Mouse (Mus musculus) forelimb bud, embryonic 11.5 days (tissue): ENCODE data around the gene Ube2d2b.

Source experiments
- DNase-seq: peaks from one replicate; pipeline ENCODE4 v3.0.0-alpha.2; 2012; ENCODE audit warnings: low read depth, low spot score

Gene Ube2d2b

DNA sequence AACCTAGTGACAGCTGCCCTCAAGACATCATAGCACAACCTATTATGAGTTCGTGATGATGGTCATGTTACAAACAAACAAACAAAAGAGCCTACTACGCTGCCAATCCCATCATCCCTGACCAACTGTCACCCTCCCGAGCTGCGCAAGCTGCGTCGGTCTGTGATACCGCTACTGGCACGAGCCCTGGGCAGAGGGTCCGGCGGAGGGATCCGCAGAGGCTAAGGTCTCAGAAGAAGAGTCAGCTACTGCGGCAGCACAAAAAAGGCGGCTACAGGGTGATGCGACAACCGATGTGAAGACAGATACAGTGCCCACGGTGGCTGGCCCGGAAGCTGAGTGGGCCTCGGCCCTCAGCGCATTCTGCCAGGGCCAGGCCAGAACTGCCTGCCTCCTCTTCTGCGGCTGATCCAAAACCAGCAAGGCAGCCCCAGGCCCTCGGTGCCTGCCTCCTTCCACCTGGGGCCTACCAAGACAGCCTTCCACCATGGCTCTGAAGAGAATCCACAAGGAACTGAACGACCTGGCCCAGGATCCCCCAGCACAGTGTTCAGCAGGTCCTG is at the start of gene Ube2d2b:
Ube2d2b (plus strand) TSS at position 102 of the 563 bp plus-strand sequence.
- no peak for DNase-seq

DNA sequence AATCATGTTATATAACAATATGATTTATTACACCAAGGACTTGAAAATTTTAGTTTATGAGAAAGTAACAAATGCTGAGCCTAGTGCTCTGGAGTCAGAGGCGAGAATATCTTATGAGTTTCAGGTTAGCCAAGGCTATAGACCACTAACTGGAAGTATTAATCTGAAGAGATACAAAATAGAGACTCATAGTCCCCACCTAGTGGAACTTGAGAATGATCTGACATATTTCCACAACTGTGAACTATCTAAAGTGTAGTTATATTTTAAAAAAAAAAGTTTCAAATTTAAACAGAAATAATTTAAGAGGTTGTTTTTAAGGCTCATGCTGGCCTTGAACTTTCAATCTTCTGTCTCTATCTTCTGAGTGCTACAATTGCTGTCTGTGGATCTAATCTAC is 47.5 kb upstream of the Ube2d2b start:
- DNase-seq, result no peak

DNA sequence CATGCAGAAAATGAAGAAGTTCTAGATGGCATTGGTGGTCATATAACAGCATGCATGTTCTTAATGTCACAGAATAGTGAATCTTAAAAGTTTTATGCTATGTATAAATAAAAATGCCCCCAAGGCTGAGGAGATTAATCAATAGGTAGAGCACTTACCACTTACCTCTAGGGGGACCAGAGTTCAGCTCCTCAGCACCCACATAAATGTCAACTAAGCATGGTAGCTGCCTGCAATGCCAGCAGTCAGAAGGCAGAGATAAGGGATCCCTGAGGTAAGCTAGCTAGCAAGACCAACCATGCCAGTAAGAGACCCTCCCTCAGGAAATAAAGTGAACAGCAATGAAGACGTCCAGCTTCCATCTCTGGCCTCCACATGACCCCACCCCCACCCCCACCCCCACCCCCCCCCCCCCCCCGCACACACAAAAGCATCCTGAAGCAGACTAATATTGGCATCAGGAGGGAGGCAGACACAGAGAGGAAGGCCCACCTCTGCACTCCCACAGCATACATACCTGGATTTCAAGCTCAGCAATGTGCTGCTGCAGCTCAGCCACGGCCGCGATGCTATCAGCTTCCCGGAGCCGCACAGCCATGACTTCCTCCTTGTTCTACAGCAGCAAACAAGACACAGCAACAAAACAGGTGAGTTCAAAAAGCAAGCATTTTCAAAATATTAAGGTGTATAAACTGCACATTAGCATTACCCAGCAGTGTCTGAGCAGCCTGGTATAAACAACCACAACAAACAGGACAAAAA is 42.0 kb upstream of the Ube2d2b start:
- DNase-seq, result no peak

DNA sequence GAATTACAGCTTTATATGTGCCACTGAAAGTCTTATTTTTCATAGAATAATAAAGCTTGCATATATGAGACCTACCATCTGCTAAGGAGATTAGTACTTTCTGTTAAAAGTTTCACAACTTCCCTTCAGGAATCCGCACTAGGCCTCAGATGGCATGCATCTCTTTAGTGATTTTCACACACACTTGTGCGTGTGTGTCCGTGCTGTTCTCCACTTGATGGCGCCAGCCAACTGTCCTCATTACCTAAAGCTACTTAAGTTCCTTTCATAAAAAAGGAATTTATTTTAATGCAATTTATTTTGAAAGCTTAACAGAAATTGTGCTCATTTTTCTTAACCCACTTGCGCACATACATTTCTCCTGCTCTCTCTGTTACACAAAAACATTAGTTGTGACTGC is 40.4 kb upstream of the Ube2d2b start:
- DNase-seq, result no peak

DNA sequence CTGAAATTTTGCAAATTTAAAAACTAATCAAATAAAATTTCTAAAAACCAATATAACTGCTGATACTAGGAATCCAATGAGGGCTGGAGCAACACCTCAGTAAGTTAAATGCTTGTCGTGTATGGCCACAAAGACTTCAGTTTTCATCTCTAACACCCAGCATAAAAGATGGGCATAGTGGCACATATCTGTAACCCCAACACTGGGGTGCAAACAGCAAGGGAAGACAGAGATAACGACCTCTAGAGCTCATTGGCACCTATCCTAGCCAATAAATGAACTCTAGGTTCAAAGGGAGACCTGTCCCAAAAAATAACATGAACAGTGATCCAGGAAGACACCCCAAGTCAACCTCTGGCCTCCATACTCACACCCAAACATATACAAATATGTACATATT is 37.9 kb upstream of the Ube2d2b start:
- no peak for DNase-seq

DNA sequence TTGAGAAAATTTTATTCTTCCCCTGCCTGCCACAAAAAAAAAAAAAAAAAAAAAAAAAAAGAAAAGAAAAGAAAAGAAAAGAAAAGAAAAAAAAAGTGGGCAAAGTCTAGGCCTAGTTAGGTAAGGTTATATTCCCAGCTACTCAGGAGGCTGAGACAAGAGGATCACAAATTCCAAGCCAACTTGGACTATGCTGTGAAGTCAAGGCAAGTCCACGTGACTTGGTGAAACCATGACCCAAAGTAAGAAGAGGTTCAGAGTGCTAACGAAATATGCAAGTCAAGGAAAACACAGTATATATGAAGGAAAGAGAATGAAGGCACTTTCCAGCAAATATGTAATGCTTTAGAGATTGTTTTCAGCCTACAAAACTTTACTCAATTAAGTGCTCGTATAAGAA is 37.4 kb upstream of the Ube2d2b start:
- DNase-seq, result no peak

DNA sequence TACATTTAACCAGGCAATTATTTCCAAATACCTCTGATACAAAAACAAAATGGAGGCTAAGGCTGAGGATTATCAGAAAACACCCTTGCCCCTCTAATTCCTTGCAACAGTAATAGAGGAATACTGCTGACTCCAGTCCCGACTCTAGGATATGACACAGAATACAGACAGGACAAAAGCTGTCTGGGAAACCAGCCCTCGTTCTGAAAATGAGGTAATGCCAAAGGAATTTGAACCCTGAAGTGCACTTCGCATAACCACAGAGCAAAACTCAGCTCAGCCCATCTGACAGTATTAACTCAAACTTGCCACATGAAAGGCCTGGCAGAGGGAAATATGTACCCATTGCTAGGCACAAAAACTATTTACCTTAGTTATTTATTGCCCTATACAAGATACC is 36.6 kb upstream of the Ube2d2b start:
- no peak for DNase-seq

DNA sequence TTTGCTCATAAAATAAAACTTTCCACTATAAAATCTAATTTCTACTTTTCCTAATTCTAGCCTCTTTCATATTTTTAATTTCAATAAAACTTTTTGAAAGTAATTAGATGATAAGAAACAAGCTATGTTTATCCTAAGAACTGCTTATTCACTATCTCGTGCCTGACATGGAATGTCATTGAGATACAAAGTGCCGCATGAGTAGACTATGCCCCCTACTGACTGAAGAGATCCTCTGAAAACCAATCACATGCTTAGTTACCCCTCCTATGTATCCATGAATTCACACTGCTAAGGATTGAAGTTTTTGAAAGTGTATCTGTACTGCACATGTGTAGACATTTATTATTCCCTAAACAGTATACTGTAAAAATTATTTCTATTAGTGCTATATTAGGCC is 36.0 kb upstream of the Ube2d2b start:
- DNase-seq, result no peak

DNA sequence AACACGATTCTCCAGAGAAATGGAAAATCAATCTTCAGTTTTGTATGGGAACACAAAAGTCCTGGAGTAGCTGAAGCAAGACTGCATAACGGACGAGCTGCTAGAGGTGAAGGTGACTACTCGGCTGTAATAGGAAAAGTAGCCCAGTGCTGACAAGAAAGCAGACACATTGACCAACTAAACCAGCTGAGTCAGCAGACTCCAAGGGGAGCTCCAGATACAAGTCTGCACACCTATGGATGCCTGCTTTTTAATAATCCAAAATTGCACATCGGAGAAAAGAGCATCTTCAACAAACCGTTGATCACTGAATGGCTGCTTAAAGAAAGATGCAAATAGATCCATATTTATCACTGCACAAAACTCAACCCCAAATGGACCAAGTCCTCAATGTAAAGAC is 31.6 kb upstream of the Ube2d2b start:
- DNase-seq, result no peak

DNA sequence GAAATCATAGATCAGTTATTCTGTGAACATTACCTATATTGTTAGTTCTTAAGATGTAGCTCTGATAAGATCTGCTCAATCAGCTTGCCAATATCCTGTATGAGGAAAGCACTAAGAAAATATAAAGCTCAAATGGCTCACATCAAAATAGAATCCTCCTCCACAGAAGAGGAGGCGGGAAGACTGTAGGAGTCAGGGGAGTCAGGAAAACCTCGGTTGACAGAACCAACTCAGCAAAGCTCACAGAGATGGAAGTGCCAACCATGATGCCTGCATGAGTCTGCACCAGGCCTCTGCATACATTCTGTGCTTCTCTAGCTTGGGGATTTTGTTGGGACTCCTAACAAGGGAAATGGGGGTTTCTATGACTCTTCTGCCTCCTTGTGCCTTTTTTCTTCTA is 28.7 kb upstream of the Ube2d2b start:
- no peak for DNase-seq

DNA sequence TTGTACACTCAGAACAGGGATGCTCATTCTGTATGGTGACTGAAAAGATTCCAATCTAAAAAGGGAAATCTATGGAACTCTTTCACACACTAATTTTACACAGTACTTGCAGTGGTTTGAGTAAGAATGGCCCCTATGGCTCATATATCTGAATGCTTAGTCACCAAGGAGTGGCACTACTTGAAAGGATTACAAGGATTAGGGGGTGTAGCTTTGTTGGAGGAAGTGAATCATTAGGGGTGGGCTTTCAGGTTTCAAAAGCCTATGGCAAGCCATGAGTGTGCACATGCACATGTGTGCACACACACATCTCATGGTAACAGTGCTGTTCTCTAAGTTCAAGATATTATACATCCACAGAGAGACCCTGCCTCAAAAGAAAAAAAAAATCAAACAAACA is 27.3 kb upstream of the Ube2d2b start:
- no peak for DNase-seq

DNA sequence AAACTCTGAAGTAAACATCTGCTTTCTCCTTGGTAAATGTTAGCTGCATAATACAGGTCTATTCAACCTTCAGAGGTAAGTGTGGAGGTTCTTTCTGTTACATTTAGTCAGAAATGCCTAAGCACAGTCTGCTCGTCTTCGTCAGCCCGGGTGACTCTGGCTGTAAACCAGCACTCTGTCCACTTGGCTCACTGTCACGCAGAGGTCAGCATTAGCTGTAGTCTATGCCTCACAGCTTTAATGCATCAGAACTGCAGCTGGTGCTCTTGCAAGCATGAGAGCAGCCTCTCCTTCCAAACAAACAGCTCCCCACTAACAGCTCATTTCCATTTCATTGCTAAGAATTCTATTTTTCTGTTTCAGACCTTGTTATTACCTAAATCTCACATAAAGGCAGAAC is 22.4 kb upstream of the Ube2d2b start:
- no peak for DNase-seq

DNA sequence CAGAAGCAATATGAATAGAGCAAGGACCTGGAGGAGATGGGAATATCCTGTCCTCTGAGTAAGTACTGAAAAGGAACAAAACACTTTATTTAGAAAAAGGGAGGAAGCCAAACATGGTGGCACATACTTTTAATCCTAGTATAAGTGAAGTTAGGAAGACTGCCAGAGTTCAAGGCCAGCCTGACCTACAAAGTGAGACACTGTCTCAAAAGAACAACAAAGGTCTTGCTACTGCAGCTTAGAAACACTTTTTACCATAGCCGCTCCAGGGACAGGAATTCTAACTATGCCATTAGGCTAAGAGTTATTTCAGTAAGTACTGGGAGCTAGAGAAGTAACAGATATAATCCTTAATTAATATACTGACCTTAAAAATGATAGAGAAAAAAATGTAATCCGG is 15.2 kb upstream of the Ube2d2b start:
- no peak for DNase-seq

DNA sequence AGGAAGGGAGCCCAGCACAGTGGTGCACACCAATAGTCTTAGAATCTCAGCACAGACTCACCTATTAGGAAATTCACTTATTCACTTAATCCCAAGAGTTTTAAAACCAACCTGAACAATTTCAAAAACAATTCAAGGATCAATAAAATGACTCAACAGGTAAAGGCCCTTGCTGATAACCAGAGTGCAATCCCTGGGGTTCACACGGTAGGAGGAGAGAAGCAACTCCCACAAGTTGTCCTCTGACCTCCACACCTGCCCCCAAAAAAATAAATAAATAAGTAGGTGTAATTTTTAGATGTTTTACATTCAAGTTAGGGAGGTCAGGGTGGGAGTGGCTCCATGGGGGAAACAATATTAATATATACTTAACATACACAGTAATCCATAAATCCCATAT is 7.4 kb upstream of the Ube2d2b start:
- DNase-seq, result no peak

DNA sequence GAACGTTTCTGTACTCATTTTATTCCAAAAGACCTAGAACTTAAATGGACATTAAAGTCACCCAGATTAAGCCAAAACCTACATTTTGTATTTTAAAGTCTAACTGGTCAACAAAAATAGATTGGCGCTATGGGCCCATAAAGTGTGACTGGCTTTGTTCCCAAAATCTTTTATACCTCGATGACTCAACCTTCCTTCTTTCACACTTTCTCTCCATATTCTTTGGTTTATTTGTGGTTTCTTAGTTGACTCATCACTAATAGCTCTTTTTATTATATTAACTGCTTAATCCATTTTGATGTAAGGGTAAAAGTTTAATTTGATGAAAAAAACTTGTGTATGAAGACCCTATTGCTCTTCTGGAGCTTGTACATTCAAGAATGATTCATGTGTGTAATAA is 1.5 kb downstream of the Ube2d2b start:
- DNase-seq, result no peak

DNA sequence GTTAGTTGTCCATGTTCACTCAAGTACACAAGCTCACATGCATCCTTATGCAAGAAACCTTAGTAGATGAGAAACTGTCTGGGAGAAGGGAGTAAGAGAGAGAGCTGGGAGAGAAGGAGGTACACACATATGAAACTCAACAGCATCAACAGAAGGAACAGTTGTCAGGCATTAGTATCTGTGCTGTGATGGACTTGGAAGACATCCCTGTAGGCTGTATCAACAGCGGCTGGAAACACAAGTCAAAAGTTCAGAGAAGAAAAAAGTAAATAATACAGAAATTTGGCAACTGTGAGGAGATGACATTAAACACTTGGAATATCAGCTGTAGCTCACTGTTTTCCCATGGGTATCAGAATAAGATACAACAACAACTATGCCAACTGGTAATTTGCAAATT is 4.4 kb downstream of the Ube2d2b start:
- no peak for DNase-seq

DNA sequence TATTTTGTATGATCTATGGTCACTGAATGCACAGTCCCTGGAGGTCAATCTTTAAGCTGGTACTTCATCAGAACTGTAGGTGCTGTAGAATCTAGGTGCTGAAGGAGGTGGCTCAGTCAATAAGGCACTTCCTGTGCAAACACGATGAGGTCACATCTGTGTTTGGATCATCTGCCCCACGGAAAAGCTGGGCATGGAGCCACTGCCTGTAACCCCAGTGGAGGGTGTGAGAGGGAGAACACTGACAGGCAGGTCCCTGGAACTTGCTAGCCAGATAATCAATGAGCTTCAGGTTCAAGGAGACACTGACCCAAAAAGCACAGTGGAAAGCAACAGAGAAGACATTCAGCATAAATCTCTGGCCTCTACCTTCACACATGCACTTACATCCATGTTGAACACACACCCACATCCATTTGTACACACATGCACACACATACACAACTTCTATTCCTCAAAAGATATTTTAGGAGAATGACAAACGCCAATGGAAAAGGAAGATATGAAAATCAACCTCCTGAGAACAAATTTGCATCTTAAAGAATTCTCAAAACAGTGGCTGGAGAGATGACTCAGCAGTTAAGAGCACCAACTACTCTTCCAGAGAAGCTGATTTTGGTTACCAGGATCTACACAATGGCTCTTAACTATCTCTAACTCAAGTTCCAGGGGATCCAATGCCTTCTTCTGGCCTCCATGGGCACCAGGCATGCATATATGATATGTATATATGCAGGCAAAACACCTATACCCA is 9.2 kb downstream of the Ube2d2b start:
- no peak for DNase-seq

DNA sequence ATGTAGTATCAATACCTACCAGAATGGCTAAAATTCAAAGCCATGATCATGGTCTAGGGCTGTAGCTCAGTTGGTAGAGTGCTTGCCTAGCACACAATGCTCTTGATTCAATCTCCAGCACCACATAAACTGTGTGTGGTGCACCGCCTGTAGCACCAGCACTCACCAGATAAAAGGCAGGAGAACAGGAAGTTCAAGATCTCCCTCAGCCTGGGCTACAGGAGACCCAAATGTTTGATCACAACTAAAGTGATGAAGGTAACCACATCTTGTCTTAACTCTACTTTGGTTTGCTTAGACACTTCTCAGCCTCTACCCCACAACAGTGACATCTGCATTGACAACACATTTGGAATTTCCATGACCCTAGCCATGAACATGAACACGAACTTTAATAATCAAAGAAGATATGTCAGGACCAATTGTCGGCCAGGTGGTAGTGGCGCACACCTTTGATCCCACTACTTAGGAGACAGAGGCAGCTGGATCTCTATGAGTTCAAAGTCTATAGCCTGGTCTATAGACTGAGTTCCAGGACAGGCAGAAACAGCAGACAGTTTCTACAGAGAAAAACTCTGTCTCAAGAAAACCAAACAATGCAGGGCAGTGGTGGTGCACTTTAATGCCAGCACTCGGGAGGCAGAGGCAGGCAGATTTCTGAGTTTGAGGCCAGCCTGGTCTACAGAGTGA is 10.8 kb downstream of the Ube2d2b start:
- DNase-seq, result no peak

DNA sequence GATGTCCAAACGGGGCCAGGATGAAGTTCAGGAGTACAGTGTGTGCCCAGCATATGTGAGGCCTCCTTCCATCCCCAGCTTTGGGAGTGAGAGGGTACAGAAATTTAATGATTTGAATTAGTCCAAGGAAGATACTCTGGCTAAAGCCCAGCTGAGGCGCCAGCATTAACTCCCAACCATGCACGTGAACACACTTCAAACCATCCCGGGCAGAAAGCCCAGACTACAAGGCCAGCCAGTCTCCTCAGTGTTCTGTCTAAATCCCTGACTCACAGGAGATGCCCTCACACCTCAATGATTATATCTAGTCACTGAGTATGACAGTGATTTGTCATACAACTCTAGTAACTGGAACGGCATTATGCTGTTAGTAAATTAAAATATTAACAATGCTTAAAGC is 17.4 kb downstream of the Ube2d2b start:
- no peak for DNase-seq

DNA sequence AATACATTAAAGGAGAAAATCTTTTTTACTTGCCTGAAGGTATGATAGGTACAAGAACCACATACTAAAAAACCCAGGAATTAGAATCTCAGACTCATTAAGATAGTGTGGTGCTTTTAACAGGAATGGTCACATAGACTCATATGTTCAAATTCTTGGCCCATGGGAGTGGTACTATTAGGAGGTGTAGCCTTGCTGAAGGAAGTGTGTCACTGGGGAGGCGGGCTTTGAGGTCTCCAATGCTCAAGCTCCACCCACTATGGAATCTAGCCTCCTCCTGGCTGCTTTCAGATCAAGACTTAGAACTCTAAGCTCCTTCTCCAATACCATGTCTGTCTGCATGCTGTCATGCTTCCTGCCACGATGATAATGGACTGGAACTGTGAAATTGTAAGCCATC is 17.9 kb downstream of the Ube2d2b start:
- DNase-seq, result no peak

DNA sequence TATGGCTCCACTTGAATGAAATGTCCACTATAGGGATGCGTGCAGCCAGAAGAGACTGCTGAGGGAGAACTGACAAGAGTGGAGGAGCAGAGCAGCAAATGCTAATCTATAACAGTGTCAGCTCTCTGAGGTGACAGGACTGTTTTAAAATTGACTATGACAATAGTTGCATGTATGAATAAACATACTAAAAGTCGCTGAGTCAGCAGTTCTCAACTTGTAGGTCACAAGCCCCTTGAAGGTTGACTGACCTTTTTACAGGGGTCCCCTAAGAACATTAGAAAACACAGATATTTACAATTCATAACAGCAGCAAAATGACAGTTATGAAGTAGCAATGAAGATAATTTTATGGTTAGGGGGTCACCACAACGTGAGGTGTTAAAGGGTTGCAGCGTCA is 19.1 kb downstream of the Ube2d2b start:
- DNase-seq, result no peak

DNA sequence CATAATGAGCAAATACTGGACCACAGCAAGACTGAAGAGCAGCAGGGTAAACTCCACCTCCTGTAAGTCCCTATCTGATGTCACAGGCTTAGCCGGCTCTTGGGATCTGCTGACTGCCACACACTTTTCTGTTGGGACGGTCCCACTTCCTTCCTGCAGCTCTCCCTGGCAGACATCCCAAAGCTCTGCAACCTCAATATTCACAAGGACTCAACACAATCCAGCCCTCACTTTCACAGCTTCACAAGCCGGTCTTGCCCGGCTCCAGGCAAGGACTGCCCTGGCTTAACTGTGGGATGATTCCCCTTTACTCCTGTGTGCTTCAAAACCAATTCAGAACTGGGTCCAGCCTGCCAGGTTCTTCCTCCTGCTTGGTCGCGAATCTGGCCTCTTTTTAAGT is 23.9 kb downstream of the Ube2d2b start:
- no peak for DNase-seq

DNA sequence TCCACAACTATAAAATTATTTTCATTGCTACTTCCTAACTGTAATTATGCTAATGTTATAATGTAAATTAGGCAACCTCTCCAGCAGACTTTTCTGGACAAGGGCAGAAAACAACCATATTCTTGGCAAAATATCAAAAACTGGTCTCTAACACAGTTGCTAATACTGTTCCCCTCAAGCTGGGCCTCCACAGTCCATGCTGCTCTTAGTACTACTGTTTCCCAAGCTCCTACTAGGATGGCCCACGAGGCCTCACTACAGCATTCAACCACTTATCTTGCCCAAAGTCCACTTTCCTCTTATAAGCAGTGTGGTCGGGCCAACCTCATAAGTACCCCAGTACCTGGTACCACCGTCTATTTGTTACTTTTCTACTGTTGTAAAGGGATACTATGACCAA is 24.7 kb downstream of the Ube2d2b start:
- no peak for DNase-seq
